Comparison of ENCODE assay signal across 20 mouse cellular contexts in the genomic region with DNA sequence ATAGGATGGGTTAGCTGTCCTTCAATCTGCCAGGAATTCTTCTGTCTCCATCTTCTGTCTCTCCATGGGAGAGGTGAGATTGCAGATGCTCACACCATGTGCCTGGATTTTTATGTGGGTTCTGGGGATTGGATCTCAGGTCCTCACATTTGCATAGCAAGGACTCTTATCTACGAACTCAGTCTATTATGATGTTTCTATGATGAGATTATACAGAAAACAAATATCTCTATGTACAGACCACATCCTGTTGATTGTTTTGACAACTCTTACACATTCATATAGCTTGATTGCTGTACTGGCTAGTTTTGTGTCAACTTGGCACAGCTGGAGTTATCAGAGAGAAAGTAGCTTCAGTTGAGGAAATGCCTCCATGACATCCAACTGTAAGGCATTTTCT.
DNase-seq lines count a peak whose midpoint lies in the region; ATAC-seq lines count a peak whose summit lies in the region.
"Had no signal": no experiment of that assay in that cellular context is flagged by ENCODE, and none has a peak within 500 bp of the region (broad histone marks: within the 10 kb centered on the region; RNA-seq: fewer than 3 reads in every experiment).

No protein-coding gene starts in this region.

- peak; percentile 57 for DNase-seq in CD4-positive helper T cell, adult 2 months (ENCODE audit: low read depth, low spot score)
- DNase-seq in CD4-positive, CD25-positive, alpha-beta regulatory T cell, adult 2 months (ENCODE audit: low read depth, low spot score), result peak; percentile 62
- no peak for DNase-seq in layer of hippocampus, postnatal 14 days (ENCODE audit: low spot score in 2 of 2)
- DNase-seq in gastrocnemius, postnatal 25 days, result no peak
- DNase-seq in adrenal gland, adult (ENCODE audit: inconsistent age in 2 of 2, low spot score in 1 of 2), result no peak
- DNase-seq in thymus, postnatal 10 days (ENCODE audit: low spot score in 2 of 2), result no peak
- DNase-seq: adrenal gland, adult 8-10 months; adrenal gland, postnatal 14 days; adrenal gland, postnatal 36 days; cerebellum, adult 11-12 months; cerebellum, adult 2 months; cerebellum, adult 9-10 months; cerebellum, postnatal 10 days; cerebellum, postnatal 25 days; forebrain, postnatal 0 days had no signal

- peak; percentile 99 for ATAC-seq in activated CD4-positive, CD25-positive, alpha-beta regulatory T cell, adult 4 months
- peak; percentile 94 for ATAC-seq in inflammation-experienced regulatory T-cells, adult 6 months
- ATAC-seq: forebrain, embryonic 13.5 days; forebrain, embryonic 15.5 days; forebrain, postnatal 0 days; Patski had no signal

Comparison
In these comparisons a context has a peak if more than half of its experiments do, and no peak if none do; other contexts are left out.
1. DNase-seq: peak in CD4-positive helper T cell, adult 2 months (single experiment) and CD4-positive, CD25-positive, alpha-beta regulatory T cell, adult 2 months (single experiment); none in layer of hippocampus, postnatal 14 days (0 of 2), gastrocnemius, postnatal 25 days (single experiment), adrenal gland, adult (0 of 2) and thymus, postnatal 10 days (0 of 2).